Mouse (Mus musculus) liver, adult 2 months (tissue): ENCODE measurements around the gene Gm26741. TPM values are rescaled to one million over a fixed set of nuclear protein-coding genes. Genes with fewer than 3 reads are reported as not detected.

Experiments
- DNase-seq: peaks from one replicate; pipeline ENCODE4 v3.0.0-alpha.2; 2011; ENCODE audit warnings: low read depth, low spot score; ENCODE audit errors: extremely low read depth
- H3K27ac ChIP-seq: fragments of 200-500 bp; replicated peaks from 2 replicates; pipeline ENCODE4 v1.5.1; 2012; ENCODE audit warnings: low read depth, mild to moderate bottlenecking, control low read depth, inconsistent platforms, low read length; ENCODE audit not compliant: insufficient read depth
- H3K27me3 ChIP-seq: fragments of 200-500 bp; 2 replicates; pipeline ENCODE4 v1.6.1; 2012; ENCODE audit warnings: mild to moderate bottlenecking, moderate library complexity, low read length, inconsistent platforms; ENCODE audit not compliant: control insufficient read depth, insufficient read depth
- H3K36me3 ChIP-seq: fragments of 200-500 bp; 2 replicates; pipeline ENCODE4 v1.6.1; 2012; ENCODE audit warnings: low read length, inconsistent platforms; ENCODE audit not compliant: control insufficient read depth, insufficient read depth
- H3K4me1 ChIP-seq: fragments of 200-500 bp; 2 replicates; pipeline ENCODE4 v1.6.1; 2011; ENCODE audit warnings: low read length; ENCODE audit not compliant: control insufficient read depth, insufficient read depth
- H3K4me3 ChIP-seq: fragments of 200-500 bp; 2 replicates; pipeline ENCODE4 v1.5.1; 2011; ENCODE audit warnings: low read depth, mild to moderate bottlenecking, control low read depth, low read length, moderate library complexity; ENCODE audit not compliant: insufficient read depth
- H3K79me2 ChIP-seq: fragments of 200-500 bp; 2 replicates; pipeline ENCODE4 v1.6.1; 2012; ENCODE audit warnings: inconsistent platforms, mild to moderate bottlenecking, low read length, moderate library complexity; ENCODE audit not compliant: control insufficient read depth, insufficient read depth
- H3K9ac ChIP-seq: fragments of 200-500 bp; 2 replicates; pipeline ENCODE4 v1.6.1; 2012; ENCODE audit warnings: low read depth, mild to moderate bottlenecking, control low read depth, inconsistent platforms, low read length
- CTCF ChIP-seq: fragments of 200-500 bp; IDR thresholded peaks from 2 replicates; pipeline ENCODE4 v1.5.1; 2011; ENCODE audit warnings: low read depth, low read length, control low read depth
- POLR2A ChIP-seq: fragments of 200-500 bp; IDR thresholded peaks from 2 replicates; pipeline ENCODE4 v1.6.1; 2011; ENCODE audit warnings: low read length, control low read depth; ENCODE audit not compliant: insufficient read depth; ENCODE audit errors: extremely low read depth
- WGBS: fragments of 180-500 bp; shearing (Covaris S2); methylation state at CpG from one replicate; pipeline ENCODE4 v1.1.7; 2018; 5-methylcytosine and 5-hydroxymethylcytosine counted together
- polyA plus RNA-seq: library from polyadenylated mRNA; depleted of rRNA; stranded (reverse); fragments of >200 nt; gene quantifications from 2 replicates; pipeline ENCODE4 v1.2.3, GENCODE M21; 2012
- total RNA-seq: library from RNA; depleted of rRNA; stranded (reverse); fragments of >200 nt; gene quantifications from 2 replicates; pipeline ENCODE4 v1.2.3, GENCODE M21; 2014

Gm26741 gene
- total and polyA plus RNA-seq, 2 experiments: not detected

- no peaks in the 10 kb centered on the region; the same call in 1 of the 2 replicates for H3K79me2 ChIP-seq
- peaks cover 36% of the 10 kb centered on the region for H3K36me3 ChIP-seq
- H3K27me3 ChIP-seq: no peaks in the 10 kb centered on the region
- H3K4me1 ChIP-seq: no peaks in the 10 kb centered on the region
- DNase-seq: no peak
- no peak overlapping the region for H3K4me3 ChIP-seq
- peak; percentile 19; the same call in 1 of the 2 replicates for TF ChIP-seq CTCF
- no peak for TF ChIP-seq POLR2A
- H3K9ac ChIP-seq: no peak overlapping the region
- no peak overlapping the region for H3K27ac ChIP-seq
- WGBS: 91% methylated on average over 9 of the region's 9 CpGs
These were observed 5.4 kb upstream of the Gm26741 start for GRCm38 (mm10) chr10:52353184-52353583.

GRCm38 (mm10) chr10:52360241-52360735, 1.7 kb downstream of the Gm26741 start:
- Histone ChIP-seq H3K79me2 (no peaks in the 10 kb centered on the region; the same call in 1 of the 2 replicates), H3K4me1 (peaks cover 16% of the 10 kb centered on the region), H3K36me3 (peaks cover 12% of the 10 kb centered on the region), H3K27ac (peak overlapping the region; percentile 58), H3K4me3 (no peak overlapping the region), H3K9ac (no peak overlapping the region), H3K27me3 (no peaks in the 10 kb centered on the region)
- peak; percentile 69 for DNase-seq
- TF ChIP-seq CTCF: no peak
- no peak for TF ChIP-seq POLR2A
- 19% methylated on average over 4 of the region's 4 CpGs for WGBS

- Histone ChIP-seq H3K27me3 (no peaks in the 10 kb centered on the region), H3K4me1 (peaks cover 16% of the 10 kb centered on the region), H3K79me2 (no peaks in the 10 kb centered on the region; the same call in 1 of the 2 replicates), H3K27ac (peak overlapping the region; percentile 64), H3K36me3 (peaks cover 9% of the 10 kb centered on the region), H3K9ac (no peak overlapping the region), H3K4me3 (no peak overlapping the region)
- no peak for TF ChIP-seq CTCF
- TF ChIP-seq POLR2A: no peak
- WGBS: 38% methylated on average over 9 of the region's 9 CpGs
- DNase-seq: peak; percentile 93
These were observed 2.5 kb downstream of the Gm26741 start for GRCm38 (mm10) chr10:52360862-52361609.

GRCm38 (mm10) chr10:52368376-52368775, 9.8 kb downstream of the Gm26741 start:
- Histone ChIP-seq H3K9ac (no peak overlapping the region), H3K4me1 (no peaks in the 10 kb centered on the region), H3K79me2 (peaks cover 9% of the 10 kb centered on the region; the same call in 1 of the 2 replicates), H3K27ac (no peak overlapping the region), H3K36me3 (no peaks in the 10 kb centered on the region; the same call in 1 of the 2 replicates), H3K27me3 (no peaks in the 10 kb centered on the region), H3K4me3 (no peak overlapping the region)
- TF ChIP-seq POLR2A (no peak), CTCF (no peak)
- WGBS: 78% methylated on average over 4 of the region's 4 CpGs
- DNase-seq: no peak

- Histone ChIP-seq H3K4me3 (no peak overlapping the region), H3K27me3 (no peaks in the 10 kb centered on the region), H3K79me2 (peaks cover 12% of the 10 kb centered on the region; the same call in 1 of the 2 replicates), H3K36me3 (no peaks in the 10 kb centered on the region), H3K9ac (no peak overlapping the region), H3K27ac (no peak overlapping the region), H3K4me1 (peaks cover 10% of the 10 kb centered on the region; the same call in 1 of the 2 replicates)
- TF ChIP-seq CTCF (no peak), POLR2A (no peak)
- 62% methylated on average over 4 of the region's 4 CpGs for WGBS
- no peak for DNase-seq
These were observed 15.3 kb downstream of the Gm26741 start for GRCm38 (mm10) chr10:52373834-52374233.

GRCm38 (mm10) chr10:52374651-52375050, 16.1 kb downstream of the Gm26741 start:
- H3K4me3 ChIP-seq: no peak overlapping the region
- peak; percentile 82 for DNase-seq
- peaks cover 10% of the 10 kb centered on the region; the same call in 1 of the 2 replicates for H3K4me1 ChIP-seq
- no peak for TF ChIP-seq POLR2A
- no peak for TF ChIP-seq CTCF
- H3K9ac ChIP-seq: no peak overlapping the region
- H3K27ac ChIP-seq: no peak overlapping the region
- H3K36me3 ChIP-seq: no peaks in the 10 kb centered on the region
- H3K79me2 ChIP-seq: peaks cover 12% of the 10 kb centered on the region; the same call in 1 of the 2 replicates
- no peaks in the 10 kb centered on the region for H3K27me3 ChIP-seq
